Mouse (Mus musculus) small intestine, adult 2 months (tissue): ENCODE data around the gene Fam217a.

Source experiments
- CTCF ChIP-seq: fragments of 200-500 bp; IDR thresholded peaks from 2 replicates; pipeline ENCODE4 v1.5.1; 2012; ENCODE audit warnings: low read depth, mild to moderate bottlenecking, control low read depth, inconsistent platforms, low read length, moderate library complexity, mixed read lengths; ENCODE audit not compliant: insufficient replicate concordance, insufficient read length; ENCODE audit errors: extremely low read depth
- POLR2A ChIP-seq: fragments of 200-500 bp; IDR thresholded peaks from 2 replicates; pipeline ENCODE4 v1.6.1; 2012; ENCODE audit warnings: low read depth, mild to moderate bottlenecking, control low read depth, inconsistent platforms, low read length, moderate library complexity

DNA sequence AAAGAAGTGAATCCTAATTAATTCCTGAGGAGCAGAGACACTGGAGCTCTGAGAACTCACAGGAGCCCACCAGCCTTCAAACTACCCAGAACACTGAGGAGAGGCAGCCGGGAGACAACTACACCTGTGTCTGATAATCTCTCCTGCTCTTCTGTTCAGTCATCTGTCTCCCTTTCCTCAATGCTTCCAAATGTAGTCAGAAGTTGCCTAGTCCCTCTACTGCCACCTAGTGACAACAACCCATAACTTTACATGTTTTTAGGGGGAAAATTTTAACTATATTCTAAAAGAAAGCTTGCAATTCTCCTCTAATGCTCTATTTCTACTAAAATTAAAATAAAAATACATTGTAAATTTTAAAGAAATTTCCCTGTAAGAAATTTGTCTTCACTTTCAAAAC is 49.0 kb upstream of the Fam217a start:
- TF ChIP-seq CTCF (peak; percentile 32; the same call in 1 of the 2 replicates), POLR2A (no peak)
